Mouse (Mus musculus): ENCODE data around the gene Eefsec. TPM values are rescaled to one million over a fixed set of nuclear protein-coding genes. Genes with fewer than 3 reads are reported as not detected.

Eefsec gene
- total and polyA plus RNA-seq, 2 experiments from 2014 or later: 11.3 to 12.9 TPM

- TF ChIP-seq CTCF (IDR thresholded peaks at IDR 0.05; ENCODE audit: low read depth) (no peak), EP300 (IDR thresholded peaks at IDR 0.05; ENCODE audit: low read depth) (no peak)
- no peaks in the 10 kb centered on the region for H3K27me3 ChIP-seq (ENCODE audit: control insufficient read depth, insufficient read depth, low read length)
- no peak overlapping the region for H3K4me3 ChIP-seq (ENCODE audit: low read depth, low read length)
- no peaks in the 10 kb centered on the region for H3K36me3 ChIP-seq (replicated peaks; ENCODE audit: control insufficient read depth, insufficient read depth, low read length)
- H3K9me3 ChIP-seq (replicated peaks; ENCODE audit: control insufficient read depth, low read length): no peaks in the 10 kb centered on the region
- no peak overlapping the region for H3K4me2 ChIP-seq (ENCODE audit: low read depth, low read length)
- ATAC-seq (ENCODE audit: insufficient read depth, low read depth) (no peak), DNase-seq (ENCODE audit: low spot score) (no peak)
- H3K4me1 ChIP-seq (ENCODE audit: control insufficient read depth, insufficient read depth): peaks cover 37% of the 10 kb centered on the region
- 61% methylated on average over 3 of the region's 3 CpGs for WGBS
- 0 out of 2 replicates have a peak overlapping the region, but pooled peaks have one; percentile 16 for H3K27ac ChIP-seq (ENCODE audit: low read depth)
- H3K9ac ChIP-seq (replicated peaks; ENCODE audit: low read depth, low read length): no peak overlapping the region; the same call in 1 of the 2 replicates
Observed at GRCm38 (mm10) chr6:88342965-88343364, 103.4 kb downstream of the Eefsec start.

GRCm38 (mm10) chr6:88341182-88341581 lies 105.2 kb downstream of the Eefsec start:
- no peak overlapping the region for H3K4me2 ChIP-seq (ENCODE audit: low read depth, low read length)
- H3K9me3 ChIP-seq (replicated peaks; ENCODE audit: control insufficient read depth, low read length): no peaks in the 10 kb centered on the region
- no peaks in the 10 kb centered on the region for H3K36me3 ChIP-seq (replicated peaks; ENCODE audit: control insufficient read depth, insufficient read depth, low read length)
- ATAC-seq (ENCODE audit: insufficient read depth, low read depth) (no peak), DNase-seq (ENCODE audit: low spot score) (no peak)
- H3K27ac ChIP-seq (ENCODE audit: low read depth): no peak overlapping the region
- 57% methylated on average over 3 of the region's 3 CpGs for WGBS
- no peak overlapping the region for H3K4me3 ChIP-seq (ENCODE audit: low read depth, low read length)
- TF ChIP-seq CTCF (IDR thresholded peaks at IDR 0.05; ENCODE audit: low read depth): no peak
- TF ChIP-seq EP300 (IDR thresholded peaks at IDR 0.05; ENCODE audit: low read depth): no peak
- H3K4me1 ChIP-seq (ENCODE audit: control insufficient read depth, insufficient read depth): peaks cover 29% of the 10 kb centered on the region
- no peaks in the 10 kb centered on the region for H3K27me3 ChIP-seq (ENCODE audit: control insufficient read depth, insufficient read depth, low read length)
- H3K9ac ChIP-seq (replicated peaks; ENCODE audit: low read depth, low read length): no peak overlapping the region

GRCm38 (mm10) chr6:88340761-88341160 lies 105.6 kb downstream of the Eefsec start:
- no peak overlapping the region for H3K4me3 ChIP-seq (ENCODE audit: low read depth, low read length)
- H3K9me3 ChIP-seq (replicated peaks; ENCODE audit: control insufficient read depth, low read length): no peaks in the 10 kb centered on the region
- DNase-seq (ENCODE audit: low spot score): no peak
- H3K9ac ChIP-seq (replicated peaks; ENCODE audit: low read depth, low read length): no peak overlapping the region
- WGBS: 73% methylated on average over 7 of the region's 7 CpGs
- H3K36me3 ChIP-seq (replicated peaks; ENCODE audit: control insufficient read depth, insufficient read depth, low read length): no peaks in the 10 kb centered on the region
- TF ChIP-seq CTCF (IDR thresholded peaks at IDR 0.05; ENCODE audit: low read depth): no peak
- TF ChIP-seq EP300 (IDR thresholded peaks at IDR 0.05; ENCODE audit: low read depth): no peak
- H3K27ac ChIP-seq (ENCODE audit: low read depth): no peak overlapping the region
- H3K27me3 ChIP-seq (ENCODE audit: control insufficient read depth, insufficient read depth, low read length): no peaks in the 10 kb centered on the region
- no peak for ATAC-seq (ENCODE audit: insufficient read depth, low read depth)
- no peak overlapping the region for H3K4me2 ChIP-seq (ENCODE audit: low read depth, low read length)
- peaks cover 29% of the 10 kb centered on the region for H3K4me1 ChIP-seq (ENCODE audit: control insufficient read depth, insufficient read depth)

GRCm38 (mm10) chr6:88329336-88329735 lies 117.0 kb downstream of the Eefsec start:
- no peaks in the 10 kb centered on the region; the same call in 1 of the 2 replicates for H3K4me1 ChIP-seq (ENCODE audit: control insufficient read depth, insufficient read depth)
- no peak overlapping the region for H3K27ac ChIP-seq (ENCODE audit: low read depth)
- H3K4me2 ChIP-seq (ENCODE audit: low read depth, low read length): no peak overlapping the region
- H3K27me3 ChIP-seq (ENCODE audit: control insufficient read depth, insufficient read depth, low read length): no peaks in the 10 kb centered on the region
- ATAC-seq (ENCODE audit: insufficient read depth, low read depth): no peak
- DNase-seq (ENCODE audit: low spot score): no peak
- H3K4me3 ChIP-seq (ENCODE audit: low read depth, low read length): no peak overlapping the region
- H3K9ac ChIP-seq (replicated peaks; ENCODE audit: low read depth, low read length): no peak overlapping the region
- no peaks in the 10 kb centered on the region for H3K36me3 ChIP-seq (replicated peaks; ENCODE audit: control insufficient read depth, insufficient read depth, low read length)
- TF ChIP-seq EP300 (IDR thresholded peaks at IDR 0.05; ENCODE audit: low read depth): no peak
- TF ChIP-seq CTCF (IDR thresholded peaks at IDR 0.05; ENCODE audit: low read depth): no peak
- no peaks in the 10 kb centered on the region for H3K9me3 ChIP-seq (replicated peaks; ENCODE audit: control insufficient read depth, low read length)

- H3K27ac ChIP-seq (ENCODE audit: low read depth): no peak overlapping the region
- DNase-seq (ENCODE audit: low spot score) (no peak), ATAC-seq (ENCODE audit: insufficient read depth, low read depth) (no peak; the same call in 1 of the 2 replicates)
- no peaks in the 10 kb centered on the region for H3K27me3 ChIP-seq (ENCODE audit: control insufficient read depth, insufficient read depth, low read length)
- no peaks in the 10 kb centered on the region for H3K4me1 ChIP-seq (ENCODE audit: control insufficient read depth, insufficient read depth)
- H3K4me3 ChIP-seq (ENCODE audit: low read depth, low read length): no peak overlapping the region
- TF ChIP-seq EP300 (IDR thresholded peaks at IDR 0.05; ENCODE audit: low read depth): no peak
- peak; percentile 51 for TF ChIP-seq CTCF (IDR thresholded peaks at IDR 0.05; ENCODE audit: low read depth)
- no peak overlapping the region for H3K4me2 ChIP-seq (ENCODE audit: low read depth, low read length)
- H3K9me3 ChIP-seq (replicated peaks; ENCODE audit: control insufficient read depth, low read length): no peaks in the 10 kb centered on the region
- no peaks in the 10 kb centered on the region for H3K36me3 ChIP-seq (replicated peaks; ENCODE audit: control insufficient read depth, insufficient read depth, low read length)
- WGBS: 31% methylated on average over 7 of the region's 7 CpGs
- no peak overlapping the region for H3K9ac ChIP-seq (replicated peaks; ENCODE audit: low read depth, low read length)
Observed at GRCm38 (mm10) chr6:88321879-88322278, 124.5 kb downstream of the Eefsec start.

- DNase-seq (ENCODE audit: low spot score) (no peak), ATAC-seq (ENCODE audit: insufficient read depth, low read depth) (no peak)
- Histone ChIP-seq H3K27me3 (ENCODE audit: control insufficient read depth, insufficient read depth, low read length) (no peaks in the 10 kb centered on the region), H3K4me2 (ENCODE audit: low read depth, low read length) (no peak overlapping the region), H3K9ac (replicated peaks; ENCODE audit: low read depth, low read length) (no peak overlapping the region), H3K4me3 (ENCODE audit: low read depth, low read length) (no peak overlapping the region), H3K9me3 (replicated peaks; ENCODE audit: control insufficient read depth, low read length) (no peaks in the 10 kb centered on the region), H3K4me1 (ENCODE audit: control insufficient read depth, insufficient read depth) (no peaks in the 10 kb centered on the region), H3K27ac (ENCODE audit: low read depth) (no peak overlapping the region), H3K36me3 (replicated peaks; ENCODE audit: control insufficient read depth, insufficient read depth, low read length) (no peaks in the 10 kb centered on the region)
- WGBS: 79% methylated on average over 5 of the region's 5 CpGs
- no peak for TF ChIP-seq EP300 (IDR thresholded peaks at IDR 0.05; ENCODE audit: low read depth)
Observed at GRCm38 (mm10) chr6:88321253-88321652, 125.1 kb downstream of the Eefsec start.
